Mouse (Mus musculus) lung, postnatal 0 days (tissue): ENCODE results near the gene Grxcr1. TPM values are rescaled to one million over a fixed set of nuclear protein-coding genes. Genes with fewer than 3 reads are reported as not detected.

Source experiments
- ATAC-seq: fragments of 200-750 bp; cut with Nextera tagmentation; 2 replicates; pipeline ENCODE4 v1.8.0; 2017; ENCODE audit warnings: moderate library complexity
- DNase-seq: peaks from one replicate; pipeline ENCODE4 v3.0.0-alpha.2; 2016; ENCODE audit warnings: low spot score
- H3K27ac ChIP-seq: fragments of 300-500 bp; sonication (generic); 2 replicates; pipeline ENCODE4 v1.5.1; 2014; ENCODE audit warnings: antibody characterized with exemption, mild to moderate bottlenecking, low read length, mixed read lengths
- H3K27me3 ChIP-seq: fragments of 300-500 bp; sonication (generic); replicated peaks from 2 replicates; pipeline ENCODE4 v1.6.1; 2014; ENCODE audit warnings: low read length, mixed read lengths; ENCODE audit not compliant: insufficient read depth
- H3K36me3 ChIP-seq: fragments of 300-500 bp; sonication (generic); 2 replicates; pipeline ENCODE4 v1.6.1; 2014; ENCODE audit warnings: low read length, mixed read lengths; ENCODE audit not compliant: insufficient read depth
- H3K4me1 ChIP-seq: fragments of 300-500 bp; sonication (generic); 2 replicates; pipeline ENCODE4 v1.6.1; 2014; ENCODE audit warnings: antibody characterized with exemption, low read depth, low read length, mixed read lengths; ENCODE audit not compliant: insufficient read depth
- H3K4me2 ChIP-seq: fragments of 300-500 bp; sonication (generic); replicated peaks from 2 replicates; pipeline ENCODE4 v1.6.1; 2014; ENCODE audit warnings: low read depth, mild to moderate bottlenecking, low read length, moderate library complexity, mixed read lengths
- H3K4me3 ChIP-seq: fragments of 300-500 bp; sonication (generic); 2 replicates; pipeline ENCODE4 v1.5.1; 2014; ENCODE audit warnings: low read depth, low read length
- H3K9ac ChIP-seq: fragments of 300-500 bp; sonication (generic); replicated peaks from 2 replicates; pipeline ENCODE4 v1.6.1; 2014; ENCODE audit warnings: low read depth, mild to moderate bottlenecking
- H3K9me3 ChIP-seq: fragments of 300-500 bp; sonication (generic); 2 replicates; pipeline ENCODE4 v1.6.1; 2016; ENCODE audit warnings: low read length, mixed read lengths
- CTCF ChIP-seq: IDR thresholded peaks from 2 replicates; pipeline ENCODE4 v1.5.1; 2016; ENCODE audit warnings: antibody characterized with exemption, mild to moderate bottlenecking
- EP300 ChIP-seq: IDR thresholded peaks from 2 replicates; pipeline ENCODE4 v1.6.1; 2016; ENCODE audit warnings: antibody characterized with exemption, mild to moderate bottlenecking, control low read depth
- WGBS: fragments of 180-500 bp; shearing (Covaris S2); extraction: QIAGEN DNeasy Blood & Tissue Kit; methylation state at CpG from one replicate; pipeline ENCODE4 v1.1.7; 2014; 5-methylcytosine and 5-hydroxymethylcytosine counted together
- polyA plus RNA-seq: library from polyadenylated mRNA; unstranded; fragments of >200 nt; fragmentation: Nextera tagmentation; extraction: Ambion mirVana; gene quantifications from 2 replicates; pipeline ENCODE4 v1.2.1, GENCODE M21; 2015

Grxcr1 gene
- polyA plus RNA-seq, 1 experiment from 2014 or later = not detected

GRCm38 (mm10) chr5:68011569-68011968 lies 20.1 kb upstream of the Grxcr1 start:
- Histone ChIP-seq H3K9me3 (no peaks in the 10 kb centered on the region), H3K4me2 (no peak overlapping the region), H3K4me1 (no peaks in the 10 kb centered on the region), H3K27me3 (no peaks in the 10 kb centered on the region), H3K27ac (no peak overlapping the region), H3K4me3 (no peak overlapping the region), H3K36me3 (no peaks in the 10 kb centered on the region), H3K9ac (no peak overlapping the region)
- 40% methylated on average over 3 of the region's 3 CpGs for WGBS
- TF ChIP-seq CTCF (no peak), EP300 (no peak)
- ATAC-seq (no peak), DNase-seq (no peak)

GRCm38 (mm10) chr5:68012618-68013017 lies 19.0 kb upstream of the Grxcr1 start:
- H3K27ac ChIP-seq = no peak overlapping the region
- no peaks in the 10 kb centered on the region for H3K4me1 ChIP-seq
- H3K4me2 ChIP-seq = no peak overlapping the region
- peak; percentile 92 for TF ChIP-seq CTCF
- TF ChIP-seq EP300 = peak; percentile 72; the same call in 1 of the 2 replicates
- H3K9ac ChIP-seq = no peak overlapping the region
- no peak overlapping the region for H3K4me3 ChIP-seq
- WGBS = 7% methylated on average over 4 of the region's 4 CpGs
- DNase-seq (peak; percentile 91), ATAC-seq (peak; percentile 70)
- H3K27me3 ChIP-seq = no peaks in the 10 kb centered on the region
- no peaks in the 10 kb centered on the region for H3K36me3 ChIP-seq
- no peaks in the 10 kb centered on the region for H3K9me3 ChIP-seq

- Histone ChIP-seq H3K9me3 (no peaks in the 10 kb centered on the region), H3K4me3 (no peak overlapping the region), H3K4me1 (no peaks in the 10 kb centered on the region), H3K36me3 (no peaks in the 10 kb centered on the region), H3K4me2 (no peak overlapping the region), H3K27ac (no peak overlapping the region), H3K27me3 (no peaks in the 10 kb centered on the region), H3K9ac (no peak overlapping the region)
- WGBS = 59% methylated on average over 2 of the region's 2 CpGs
- ATAC-seq (no peak), DNase-seq (no peak)
- TF ChIP-seq EP300 (no peak), CTCF (no peak)
Observed at GRCm38 (mm10) chr5:68020870-68021269, 10.8 kb upstream of the Grxcr1 start.

- no peak for ATAC-seq
- TF ChIP-seq EP300 (no peak), CTCF (no peak)
- 82% methylated on average over 2 of the region's 2 CpGs for WGBS
Observed at GRCm38 (mm10) chr5:68026658-68027422, 4.8 kb upstream of the Grxcr1 start.

GRCm38 (mm10) chr5:68027474-68027873 lies 4.2 kb upstream of the Grxcr1 start:
- ATAC-seq = no peak
- no peak for TF ChIP-seq EP300
- TF ChIP-seq CTCF = no peak

More at GRCm38 (mm10) chr5:68026658-68027422, 4.8 kb upstream of the Grxcr1 start:
- Histone ChIP-seq H3K9me3 (no peaks in the 10 kb centered on the region), H3K27ac (no peak overlapping the region), H3K27me3 (no peaks in the 10 kb centered on the region), H3K36me3 (no peaks in the 10 kb centered on the region), H3K9ac (no peak overlapping the region), H3K4me2 (no peak overlapping the region), H3K4me3 (no peak overlapping the region), H3K4me1 (no peaks in the 10 kb centered on the region)
- DNase-seq = no peak

GRCm38 (mm10) chr5:68033345-68033744 lies 1.7 kb downstream of the Grxcr1 start:
- Histone ChIP-seq H3K27me3 (no peaks in the 10 kb centered on the region), H3K27ac (no peak overlapping the region), H3K36me3 (no peaks in the 10 kb centered on the region), H3K9me3 (no peaks in the 10 kb centered on the region), H3K9ac (no peak overlapping the region), H3K4me3 (no peak overlapping the region), H3K4me2 (no peak overlapping the region), H3K4me1 (no peaks in the 10 kb centered on the region)
- ATAC-seq (no peak), DNase-seq (no peak)
- TF ChIP-seq CTCF = no peak
- no peak for TF ChIP-seq EP300
- WGBS = 75% methylated on average over 2 of the region's 2 CpGs

More at GRCm38 (mm10) chr5:68027474-68027873, 4.2 kb upstream of the Grxcr1 start:
- H3K27ac ChIP-seq = no peak overlapping the region
- H3K4me2 ChIP-seq = no peak overlapping the region
- H3K36me3 ChIP-seq = no peaks in the 10 kb centered on the region
- H3K27me3 ChIP-seq = no peaks in the 10 kb centered on the region
- no peak overlapping the region for H3K9ac ChIP-seq
- H3K4me1 ChIP-seq = no peaks in the 10 kb centered on the region
- no peaks in the 10 kb centered on the region for H3K9me3 ChIP-seq
- WGBS = 60% methylated on average over 4 of the region's 4 CpGs
- DNase-seq = no peak
- H3K4me3 ChIP-seq = no peak overlapping the region
